Mouse (Mus musculus) erythroblast, embryonic 14.5 days (primary cell): ENCODE results near the gene Fam107b.

Source experiments
- GATA1 ChIP-seq: IDR thresholded peaks from 2 replicates; pipeline ENCODE4 v1.6.1; 2012; ENCODE audit warnings: low read length, inconsistent platforms, mixed read lengths
- TAL1 ChIP-seq: IDR thresholded peaks from 3 replicates; pipeline ENCODE4 v1.6.1; 2012; ENCODE audit warnings: low read length, inconsistent platforms, mixed read lengths

GRCm38 (mm10) chr2:3749504-3750024 is 179.3 kb downstream of the Fam107b start:
- no peak for TF ChIP-seq GATA1
- no peak; the same call in 2 of the 3 replicates for TF ChIP-seq TAL1
